In genomic region chr14:25553382-25553781, GRCm38 (mm10) we compare ENCODE assay signal across 15 mouse cellular contexts.
DNase-seq lines count a peak whose midpoint lies in the region; ATAC-seq and TF ChIP-seq lines count a peak whose summit lies in the region.
"Had no signal": no experiment of that assay in that cellular context is flagged by ENCODE, and none has a peak within 500 bp of the region (broad histone marks: within the 10 kb centered on the region; RNA-seq: fewer than 3 reads in every experiment).

No protein-coding gene starts in this region.

- no peak overlapping the region for H3K9ac ChIP-seq in liver, adult 2 months (ENCODE audit: low read depth, low read length)
- no peak overlapping the region for H3K9ac ChIP-seq in liver, embryonic 11.5 days (ENCODE audit: low read depth, low read length)
- H3K9ac ChIP-seq in forebrain, postnatal 0 days: no peak overlapping the region
- H3K9ac ChIP-seq in limb, embryonic 12.5 days (replicated peaks): no peak overlapping the region
- H3K9ac ChIP-seq in neural tube, embryonic 15.5 days (replicated peaks): 0 out of 2 replicates have a peak overlapping the region, but pooled peaks have one; percentile 10

- H3K79me2 ChIP-seq in liver, adult 2 months (ENCODE audit: control insufficient read depth, insufficient read depth, low read length): peaks cover 25% of the 10 kb centered on the region

- peak; percentile 79 for DNase-seq in liver, adult 2 months (ENCODE audit: extremely low read depth, low read depth, low spot score)
- no peak for DNase-seq in liver, embryonic 11.5 days (ENCODE audit: low spot score)
- no peak for DNase-seq in forebrain, postnatal 0 days
- no peak for DNase-seq in adrenal gland, postnatal 4 days (ENCODE audit: low spot score in 2 of 2)
- no peak for DNase-seq in frontal cortex, postnatal 10 days (ENCODE audit: low spot score in 2 of 2)
- DNase-seq: adrenal gland, postnatal 25 days; cerebellum, adult 2 months; gastrocnemius, adult 2 months; kidney, adult 2 months; layer of hippocampus, postnatal 36 days; lung, adult 18-20 months; thymus, adult 18-20 months had no signal

- WGBS in liver, adult 2 months: 85% methylated on average over 2 of the region's 2 CpGs
- 81% methylated on average over 2 of the region's 2 CpGs for WGBS in liver, embryonic 11.5 days
- 73% methylated on average over 2 of the region's 2 CpGs for WGBS in forebrain, postnatal 0 days
- WGBS in limb, embryonic 12.5 days: 84% methylated on average over 2 of the region's 2 CpGs
- 30% methylated on average over 2 of the region's 2 CpGs for WGBS in neural tube, embryonic 15.5 days

- H3K4me2 ChIP-seq in liver, embryonic 11.5 days: no peak overlapping the region
- H3K4me2 ChIP-seq in forebrain, postnatal 0 days (ENCODE audit: low read depth): no peak overlapping the region
- no peak overlapping the region for H3K4me2 ChIP-seq in limb, embryonic 12.5 days
- H3K4me2 ChIP-seq in neural tube, embryonic 15.5 days: no peak overlapping the region

- no peaks in the 10 kb centered on the region for H3K9me3 ChIP-seq in liver, embryonic 11.5 days (ENCODE audit: control insufficient read depth, low read length)
- H3K9me3 ChIP-seq in forebrain, postnatal 0 days (ENCODE audit: low read length): no peaks in the 10 kb centered on the region
- no peaks in the 10 kb centered on the region for H3K9me3 ChIP-seq in limb, embryonic 12.5 days
- H3K9me3 ChIP-seq in neural tube, embryonic 15.5 days (replicated peaks): no peaks in the 10 kb centered on the region

- no peak for TF ChIP-seq CTCF in liver, adult 2 months (IDR thresholded peaks at IDR 0.05; ENCODE audit: low read depth, low read length)
- TF ChIP-seq CTCF in forebrain, postnatal 0 days (IDR thresholded peaks at IDR 0.05; ENCODE audit: low read depth): no peak

- H3K4me3 ChIP-seq in liver, adult 2 months (ENCODE audit: insufficient read depth, low read depth, low read length): no peak overlapping the region
- no peak overlapping the region for H3K4me3 ChIP-seq in liver, embryonic 11.5 days (ENCODE audit: low read depth, low read length)
- no peak overlapping the region for H3K4me3 ChIP-seq in forebrain, postnatal 0 days (ENCODE audit: low read depth, low read length)
- H3K4me3 ChIP-seq in limb, embryonic 12.5 days (replicated peaks): no peak overlapping the region
- no peak overlapping the region for H3K4me3 ChIP-seq in neural tube, embryonic 15.5 days (replicated peaks)
- H3K4me3 ChIP-seq: gastrocnemius, adult 2 months had no signal

- H3K36me3 ChIP-seq in liver, adult 2 months (ENCODE audit: control insufficient read depth, insufficient read depth, low read length): peaks cover 2% of the 10 kb centered on the region; the same call in 1 of the 2 replicates
- H3K36me3 ChIP-seq in liver, embryonic 11.5 days (ENCODE audit: control insufficient read depth, insufficient read depth, low read length): peaks cover 2% of the 10 kb centered on the region; the same call in 1 of the 2 replicates
- no peaks in the 10 kb centered on the region for H3K36me3 ChIP-seq in forebrain, postnatal 0 days (ENCODE audit: insufficient read depth)
- H3K36me3 ChIP-seq in limb, embryonic 12.5 days: peaks cover 52% of the 10 kb centered on the region
- H3K36me3 ChIP-seq in neural tube, embryonic 15.5 days: no peaks in the 10 kb centered on the region

- no peak for ATAC-seq in liver, embryonic 11.5 days (replicated peaks; ENCODE audit: low FRiP score)
- no peak for ATAC-seq in forebrain, postnatal 0 days
- ATAC-seq in limb, embryonic 12.5 days (ENCODE audit: insufficient number of reproducible peaks, insufficient read depth, low FRiP score, low TSS enrichment, low read depth): no peak
- ATAC-seq in neural tube, embryonic 15.5 days (ENCODE audit: low FRiP score): no peak

- H3K4me1 ChIP-seq in liver, adult 2 months (ENCODE audit: control insufficient read depth, insufficient read depth, low read length): peaks cover 13% of the 10 kb centered on the region
- peaks cover 44% of the 10 kb centered on the region for H3K4me1 ChIP-seq in liver, embryonic 11.5 days (replicated peaks; ENCODE audit: control insufficient read depth, insufficient read depth, low read length)
- H3K4me1 ChIP-seq in forebrain, postnatal 0 days (ENCODE audit: insufficient read depth): peaks cover 33% of the 10 kb centered on the region
- H3K4me1 ChIP-seq in limb, embryonic 12.5 days (replicated peaks): peaks cover 97% of the 10 kb centered on the region
- H3K4me1 ChIP-seq in neural tube, embryonic 15.5 days: peaks cover 92% of the 10 kb centered on the region

- TF ChIP-seq POLR2A in liver, adult 2 months (IDR thresholded peaks at IDR 0.05; ENCODE audit: extremely low read depth, insufficient read depth, low read length): no peak

- H3K27me3 ChIP-seq in liver, adult 2 months (ENCODE audit: control insufficient read depth, insufficient read depth, low read length): no peaks in the 10 kb centered on the region
- H3K27me3 ChIP-seq in liver, embryonic 11.5 days (replicated peaks; ENCODE audit: control insufficient read depth, insufficient read depth, low read length): no peaks in the 10 kb centered on the region
- no peaks in the 10 kb centered on the region for H3K27me3 ChIP-seq in forebrain, postnatal 0 days (ENCODE audit: insufficient read depth, low read length)
- no peaks in the 10 kb centered on the region for H3K27me3 ChIP-seq in limb, embryonic 12.5 days
- H3K27me3 ChIP-seq in neural tube, embryonic 15.5 days (replicated peaks): no peaks in the 10 kb centered on the region
- H3K27me3 ChIP-seq: CH12.LX had no signal

- H3K27ac ChIP-seq in liver, adult 2 months (replicated peaks; ENCODE audit: insufficient read depth, low read depth, low read length): no peak overlapping the region
- H3K27ac ChIP-seq in liver, embryonic 11.5 days (ENCODE audit: low read depth, low read length): no peak overlapping the region
- peak overlapping the region; percentile 40; the same call in 1 of the 2 replicates for H3K27ac ChIP-seq in forebrain, postnatal 0 days (ENCODE audit: low read depth, low read length)
- H3K27ac ChIP-seq in limb, embryonic 12.5 days: peak overlapping the region; percentile 7; the same call in 1 of the 2 replicates
- peak overlapping the region; percentile 80 for H3K27ac ChIP-seq in neural tube, embryonic 15.5 days (replicated peaks)
- H3K27ac ChIP-seq: gastrocnemius, adult 2 months had no signal

Comparison
In these comparisons a context has a peak if more than half of its experiments do, and no peak if none do; other contexts are left out.
1. H3K27ac ChIP-seq: peak in forebrain, postnatal 0 days (single experiment), limb, embryonic 12.5 days (single experiment) and neural tube, embryonic 15.5 days (single experiment); none in liver, adult 2 months (single experiment) and liver, embryonic 11.5 days (single experiment).